Mouse (Mus musculus) bone marrow, adult 2 months (tissue): Measurements from ENCODE around the gene Efnb1. TPM values are rescaled to one million over a fixed set of nuclear protein-coding genes. Genes with fewer than 3 reads are reported as not detected.
"Not testable (repeated sequence)": the region's sequence is repeated elsewhere in the genome, so short reads cannot be mapped to it uniquely, and the experiment has no call there.

Experiments
- H3K27ac ChIP-seq: fragments of 200-500 bp; 2 replicates; pipeline ENCODE4 v1.5.1; 2012; ENCODE audit warnings: low read depth, mild to moderate bottlenecking, control low read depth, inconsistent platforms, low read length; ENCODE audit not compliant: control insufficient read depth, poor library complexity, insufficient read depth
- H3K4me1 ChIP-seq: fragments of 200-500 bp; 2 replicates; pipeline ENCODE4 v1.6.1; 2011; ENCODE audit warnings: low read length; ENCODE audit not compliant: control insufficient read depth, insufficient read depth
- H3K4me3 ChIP-seq: fragments of 200-500 bp; replicated peaks from 2 replicates; pipeline ENCODE3; 2011; ENCODE audit warnings: mild to moderate bottlenecking, low read depth, low read length, control low read depth; ENCODE audit not compliant: control insufficient read depth
- CTCF ChIP-seq: fragments of 200-500 bp; IDR thresholded peaks from 2 replicates; pipeline ENCODE4 v1.5.1; 2011; ENCODE audit warnings: low read length, control low read depth; ENCODE audit not compliant: control insufficient read depth, insufficient read depth
- POLR2A ChIP-seq: fragments of 200-500 bp; IDR thresholded peaks from 2 replicates; pipeline ENCODE4 v1.6.1; 2011; ENCODE audit warnings: low read depth, mild to moderate bottlenecking, control low read depth, low read length, borderline replicate concordance; ENCODE audit not compliant: control insufficient read depth
- WGBS: fragments of 180-500 bp; shearing (Covaris S2); methylation state at CpG from one replicate; pipeline ENCODE4 v1.1.7; 2018; 5-methylcytosine and 5-hydroxymethylcytosine counted together
- polyA plus RNA-seq: library from polyadenylated mRNA; stranded (reverse); fragments of >200 nt; gene quantifications from 2 replicates; pipeline ENCODE4 v1.2.4, GENCODE M21; 2011; ENCODE audit warnings: low replicate concordance; ENCODE audit not compliant: missing spikeins, insufficient read depth, insufficient read length

Efnb1 gene
- 1.6 and 3.2 TPM in 2 replicates for polyA plus RNA-seq

GRCm38 (mm10) chrX:99135523-99136258, at the start of gene Efnb1:
Efnb1 (plus strand) TSS chrX:99136130.
- Histone ChIP-seq H3K4me1 (no peaks in the 10 kb centered on the region), H3K4me3 (peak within 1 kb of the TSS; percentile 49), H3K27ac (no peak within 1 kb of the TSS)
- WGBS, result 18% methylated on average over 35 of the region's 35 CpGs
- TF ChIP-seq POLR2A (peak; percentile 66; the same call in 1 of the 2 replicates), CTCF (no peak)

- WGBS, result 19% methylated on average over 2 of the region's 2 CpGs
- Histone ChIP-seq H3K4me3 (no peak overlapping the region), H3K4me1 (no peaks in the 10 kb centered on the region), H3K27ac (no peak overlapping the region)
- TF ChIP-seq CTCF (no peak), POLR2A (no peak)
These were observed 43.2 kb upstream of the Efnb1 start for GRCm38 (mm10) chrX:99092704-99093103.

GRCm38 (mm10) chrX:99111088-99111724, 24.7 kb upstream of the Efnb1 start:
- 80% methylated on average over 6 of the region's 10 CpGs for WGBS

GRCm38 (mm10) chrX:99119510-99119909, 16.4 kb upstream of the Efnb1 start:
- Histone ChIP-seq H3K4me3 (no peak overlapping the region), H3K4me1 (no peaks in the 10 kb centered on the region), H3K27ac (no peak overlapping the region)
- TF ChIP-seq POLR2A, result no peak
- 42% methylated on average over 5 of the region's 5 CpGs for WGBS

More at GRCm38 (mm10) chrX:99111088-99111724, 24.7 kb upstream of the Efnb1 start:
- not testable (repeated sequence) for H3K4me1 ChIP-seq, H3K4me3 ChIP-seq, H3K27ac ChIP-seq

GRCm38 (mm10) chrX:99130059-99130458, 5.9 kb upstream of the Efnb1 start:
- 37% methylated on average over 3 of the region's 3 CpGs for WGBS
- H3K27ac ChIP-seq, result no peak overlapping the region
- no peak for TF ChIP-seq POLR2A
- peak; percentile 45 for TF ChIP-seq CTCF

GRCm38 (mm10) chrX:99132573-99132972, 3.4 kb upstream of the Efnb1 start:
- whole genome bisulfite sequencing, result 81% methylated on average over 6 of the region's 6 CpGs
- Histone ChIP-seq H3K4me3 (no peak overlapping the region), H3K4me1 (no peaks in the 10 kb centered on the region), H3K27ac (no peak overlapping the region)
- no peak for TF ChIP-seq CTCF
- no peak for TF ChIP-seq POLR2A

More at GRCm38 (mm10) chrX:99130059-99130458, 5.9 kb upstream of the Efnb1 start:
- Histone ChIP-seq H3K4me3 (no peak overlapping the region), H3K4me1 (no peaks in the 10 kb centered on the region)

- no peaks in the 10 kb centered on the region for H3K4me1 ChIP-seq
- no peak overlapping the region for H3K4me3 ChIP-seq
- no peak for TF ChIP-seq POLR2A
- peak; percentile 65 for TF ChIP-seq CTCF
- 18% methylated on average over 14 of the region's 14 CpGs for WGBS
- H3K27ac ChIP-seq, result no peak overlapping the region
These were observed 1.0 kb upstream of the Efnb1 start for GRCm38 (mm10) chrX:99134891-99135290.

GRCm38 (mm10) chrX:99136431-99136966, 569 bp downstream of the Efnb1 start:
- peak overlapping the region; percentile 42 for H3K4me3 ChIP-seq
- H3K27ac ChIP-seq, result no peak overlapping the region
- TF ChIP-seq POLR2A (no peak), CTCF (no peak)
- WGBS, result 13% methylated on average over 53 of the region's 53 CpGs
- no peaks in the 10 kb centered on the region for H3K4me1 ChIP-seq
